Mouse (Mus musculus) G1E (cell line): ENCODE measurements around the gene Col19a1.

Source experiments
- CTCF ChIP-seq: IDR thresholded peaks from 2 replicates; pipeline ENCODE4 v1.5.1; 2012; ENCODE audit warnings: low read depth, low read length, inconsistent platforms, mixed read lengths
- GATA1 ChIP-seq: IDR thresholded peaks from 2 replicates; pipeline ENCODE4 v1.6.1; 2012; ENCODE audit warnings: borderline replicate concordance, low read length, inconsistent platforms, mixed read lengths
- GATA2 ChIP-seq: IDR thresholded peaks from 2 replicates; pipeline ENCODE4 v1.6.1; 2012; ENCODE audit warnings: low read depth, low read length, inconsistent platforms, borderline replicate concordance
- POLR2AphosphoS5 ChIP-seq: IDR thresholded peaks from 2 replicates; pipeline ENCODE4 v1.6.1; 2012; ENCODE audit warnings: low read depth, low read length, inconsistent platforms; ENCODE audit not compliant: insufficient replicate concordance
- TAL1 ChIP-seq: conservative IDR thresholded peaks from 2 replicates; pipeline ENCODE4 v1.6.1; 2012; ENCODE audit warnings: low read depth, low read length, inconsistent platforms, mixed read lengths

GRCm38 (mm10) chr1:24347621-24348160 is 239.6 kb downstream of the Col19a1 start:
- TF ChIP-seq CTCF (no peak), POLR2AphosphoS5 (no peak), GATA1 (no peak), TAL1 (no peak), GATA2 (no peak)
